Mouse (Mus musculus) cerebellum, postnatal 25 days (tissue): ENCODE results near the gene Rac3.
"Not testable (repeated sequence)": the region's sequence is repeated elsewhere in the genome, so short reads cannot be mapped to it uniquely, and the experiment has no call there.

Experiments used
- DNase-seq, 2 experiments: peaks; one replicate each; pipeline ENCODE4 v3.0.0; 2021; ENCODE audit warnings: mixed read lengths in 2 of 2

Rac3 gene

DNA sequence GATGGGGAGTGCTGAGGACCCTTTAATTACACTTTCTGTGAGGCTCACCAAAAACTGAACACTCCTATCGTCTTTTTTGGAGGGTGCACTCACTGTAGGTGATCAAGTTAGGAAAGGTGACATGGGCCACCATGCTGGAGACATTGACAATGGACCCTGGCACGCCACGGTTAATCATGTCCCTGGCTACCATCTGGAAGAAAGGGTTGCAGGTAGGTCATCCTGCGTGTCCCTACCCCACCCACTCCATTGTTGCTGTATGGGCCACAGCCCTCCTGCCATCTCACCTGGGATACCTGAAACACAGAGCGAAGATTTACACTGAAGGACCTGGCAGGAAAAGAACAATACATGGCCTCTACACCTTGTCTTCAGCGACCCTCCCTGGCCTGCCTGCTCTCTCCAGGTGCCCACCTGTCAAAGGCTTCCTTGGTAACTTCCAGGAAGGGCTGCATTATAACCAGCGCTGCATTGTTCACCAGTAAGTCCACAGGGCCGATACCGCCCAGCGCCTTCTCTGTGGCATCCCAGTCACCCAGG is 9.1 kb downstream of the Rac3 start:
- no peak for DNase-seq

DNA sequence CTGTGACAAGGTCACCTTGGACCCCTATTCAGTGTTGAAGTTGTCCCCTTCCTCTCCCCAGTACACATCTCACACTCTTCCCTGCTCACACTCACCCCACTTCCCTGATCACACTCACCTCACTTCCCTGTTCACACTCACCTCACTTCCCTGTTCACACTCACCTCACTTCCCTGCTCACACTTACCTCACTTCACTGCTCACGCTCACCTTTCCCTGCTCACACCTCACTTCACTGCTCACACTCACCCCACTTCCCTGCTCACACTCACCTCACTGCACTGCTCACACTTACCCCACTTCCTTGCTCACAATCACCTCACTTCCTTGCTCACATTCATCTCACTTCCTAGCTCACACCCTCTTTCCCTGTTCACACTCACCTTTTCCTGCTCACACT is 10.1 kb downstream of the Rac3 start:
- DNase-seq, result no peak

DNA sequence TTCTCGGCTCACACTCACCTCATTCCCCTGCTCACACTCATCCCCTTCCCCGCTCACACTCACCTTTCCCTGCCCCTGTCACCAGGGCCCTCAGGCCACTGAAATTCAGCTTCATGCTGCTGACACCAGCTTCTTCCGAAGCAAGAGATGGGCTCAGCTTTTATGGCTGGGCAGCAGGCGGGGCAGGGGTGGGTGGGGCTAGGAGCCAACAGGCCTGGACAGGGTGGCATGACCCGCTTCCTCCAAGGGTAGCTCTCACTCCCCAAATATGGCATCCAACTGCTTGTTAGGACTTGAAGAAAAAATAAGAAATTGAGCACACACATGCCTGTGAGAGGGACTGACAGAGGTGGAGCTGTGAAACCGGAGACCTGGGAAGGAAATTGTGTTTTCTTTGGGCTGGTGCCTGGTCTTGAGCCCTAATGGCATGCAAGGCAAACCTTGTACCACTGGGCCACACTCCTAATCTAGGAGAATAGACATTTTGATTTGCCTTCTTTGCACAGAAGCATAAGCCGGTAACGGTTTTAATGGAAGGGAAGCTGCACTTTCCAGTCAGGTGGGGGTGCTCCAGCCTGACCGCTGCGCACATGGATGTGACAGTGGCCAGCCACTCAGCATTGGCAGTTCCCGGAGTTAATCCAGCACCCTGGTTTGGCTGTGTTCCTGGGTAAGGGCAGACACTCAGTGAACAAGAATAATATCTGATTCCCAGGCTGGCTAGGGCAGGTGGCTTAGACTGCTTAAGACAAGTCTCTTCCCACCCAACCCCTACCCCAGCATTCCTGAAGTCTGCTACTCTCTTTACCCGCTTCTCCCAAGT is 10.8 kb downstream of the Rac3 start, which contains the start of gene Cbr2:
Gene Cbr2, minus strand, starts transcription at position 257 of the 823 bp plus-strand sequence.
- DNase-seq, result no peak

DNA sequence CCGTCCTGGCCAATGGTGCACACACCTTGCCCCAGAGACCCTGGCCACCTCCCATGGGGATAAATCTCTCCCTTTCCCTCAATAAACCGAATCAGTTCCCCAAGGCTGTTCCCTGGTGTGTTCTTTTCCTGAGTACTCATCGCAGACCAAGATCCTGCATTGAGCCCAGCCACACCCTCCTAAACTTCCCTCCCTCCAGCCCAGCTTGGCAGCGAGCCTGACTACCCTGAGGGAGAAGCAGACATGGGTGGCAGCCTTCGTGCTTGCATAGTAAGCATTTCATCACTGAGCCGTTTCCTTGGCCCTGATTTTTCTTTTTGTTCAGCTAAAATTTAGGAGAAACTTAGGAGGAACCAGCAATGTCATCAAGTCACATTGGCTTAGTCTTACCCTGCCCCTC is 12.3 kb downstream of the Rac3 start:
- DNase-seq, result no peak

DNA sequence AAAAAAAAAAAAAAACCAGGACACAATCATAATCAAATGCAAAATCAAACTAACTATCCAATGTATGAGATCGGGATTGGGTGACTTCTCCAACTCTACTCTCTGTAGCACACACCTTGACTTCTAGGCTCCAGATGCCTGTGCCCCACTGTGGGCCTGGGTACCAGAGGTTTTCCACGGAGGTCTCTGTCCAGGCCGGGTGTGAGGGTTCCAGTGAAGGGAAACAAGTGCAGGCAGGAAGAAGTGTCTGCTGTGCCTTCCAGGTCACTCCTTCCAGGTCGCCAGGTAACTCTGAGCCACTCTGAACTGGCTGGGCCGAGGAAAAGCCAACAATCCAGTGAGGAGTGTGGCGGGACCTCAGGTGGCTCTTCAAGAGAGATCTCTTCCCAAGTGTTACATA is 15.2 kb downstream of the Rac3 start:
- no peak for DNase-seq

DNA sequence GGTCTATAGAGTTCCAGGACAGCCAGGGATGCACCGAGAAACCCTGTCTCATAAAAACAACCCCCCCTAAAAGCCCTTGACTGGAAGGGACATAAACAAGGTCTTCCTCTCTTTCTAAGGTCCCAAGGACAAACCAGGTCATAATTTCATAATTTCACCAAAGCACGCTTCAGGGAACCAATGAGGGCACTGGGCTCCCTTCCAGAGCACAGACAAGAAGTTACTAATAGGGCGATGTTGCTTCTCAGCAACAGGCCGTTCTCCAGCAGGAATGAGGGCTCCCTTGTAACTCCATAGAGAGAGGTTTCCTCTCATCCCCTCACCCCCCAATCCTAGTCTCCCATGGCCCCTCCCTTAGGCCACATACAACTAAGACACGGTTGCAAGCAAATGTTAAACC is 19.7 kb downstream of the Rac3 start:
- no peak for DNase-seq

DNA sequence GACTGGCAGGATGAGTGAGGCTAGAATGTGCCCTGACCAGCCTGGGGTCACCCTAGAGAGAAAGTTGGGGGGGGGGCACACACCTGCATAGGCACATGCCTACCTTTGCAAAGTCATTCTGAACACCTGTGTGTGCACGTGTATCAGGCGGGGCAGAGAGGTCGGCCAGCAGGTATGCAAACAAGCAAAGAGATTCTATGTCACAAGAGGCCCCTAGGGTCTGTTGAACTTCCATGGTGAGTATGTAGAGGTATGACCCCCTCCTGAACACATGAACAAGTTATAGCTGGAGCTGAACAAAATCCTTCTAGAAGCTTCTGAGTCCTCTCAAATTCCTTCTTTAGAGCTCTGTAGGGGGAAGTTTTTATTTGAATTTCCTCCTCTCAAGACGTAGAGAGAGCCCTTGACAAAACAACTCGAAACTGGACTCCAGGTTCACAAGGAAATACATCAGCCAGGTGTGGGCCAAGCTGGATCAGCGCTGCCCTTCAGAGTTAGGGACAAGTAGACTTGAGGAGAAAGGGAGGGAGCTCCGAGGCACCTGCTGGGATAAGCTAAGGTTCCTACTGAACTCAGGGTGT is 22.9 kb downstream of the Rac3 start:
- no peak for DNase-seq

DNA sequence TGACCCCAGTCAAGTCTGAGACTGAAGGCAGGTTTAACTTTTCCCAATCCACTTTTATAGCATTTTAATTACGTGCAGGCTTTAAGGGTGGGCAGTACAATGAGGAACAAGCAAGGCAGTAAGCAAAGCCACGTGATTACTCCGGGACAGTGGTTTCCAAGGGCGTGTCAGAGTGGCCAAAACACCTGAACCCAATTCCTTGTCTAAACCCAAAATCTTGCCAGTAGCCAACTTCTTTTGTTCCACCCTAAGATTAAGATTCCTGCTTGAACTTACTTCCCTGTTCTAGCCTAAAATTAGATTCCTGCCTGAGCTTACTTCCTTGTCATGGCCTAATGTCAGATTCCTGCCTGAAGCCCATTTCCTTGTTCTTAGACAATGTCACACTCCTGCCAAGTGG is 26.7 kb downstream of the Rac3 start:
- no peak for DNase-seq

DNA sequence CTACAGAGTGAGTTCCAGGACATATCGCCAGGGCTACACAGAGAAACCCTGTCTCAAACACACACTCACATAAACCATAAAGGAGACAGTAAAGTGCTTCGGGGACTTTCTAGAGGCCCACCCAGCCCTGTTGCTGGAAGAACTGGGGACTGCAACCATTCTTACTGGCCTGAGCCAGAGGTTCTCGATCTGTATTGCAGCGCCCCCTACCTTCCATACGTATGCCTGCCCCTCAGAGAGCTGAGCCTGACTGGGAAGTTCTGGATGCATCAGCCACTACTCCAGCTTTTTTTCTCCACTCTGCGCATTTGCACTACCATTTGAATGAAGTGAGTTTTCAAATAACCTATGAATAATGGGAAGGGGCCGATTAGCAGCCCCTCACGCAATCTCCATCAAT is 28.2 kb downstream of the Rac3 start:
- peak; percentile 15 to 39 for DNase-seq

DNA sequence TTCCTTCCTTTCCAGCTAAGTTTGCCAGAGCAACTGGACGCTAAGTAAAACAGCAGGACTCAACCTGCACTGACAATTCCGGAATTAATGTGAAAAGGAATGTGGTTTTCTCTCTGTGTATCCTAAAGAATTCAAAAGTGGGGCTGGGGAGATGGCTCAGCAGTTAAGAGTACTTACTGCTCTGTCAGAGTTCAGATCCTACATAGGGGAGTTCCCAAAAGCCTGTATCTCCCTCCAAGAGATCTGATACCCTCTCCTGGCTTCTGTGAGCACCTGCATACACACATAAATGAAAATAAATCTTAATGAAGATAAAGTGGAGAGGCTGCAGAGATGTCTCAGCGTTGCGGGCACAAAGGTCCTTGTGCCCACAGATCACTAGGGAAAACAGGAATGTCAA is 30.3 kb downstream of the Rac3 start:
- no peak for DNase-seq

DNA sequence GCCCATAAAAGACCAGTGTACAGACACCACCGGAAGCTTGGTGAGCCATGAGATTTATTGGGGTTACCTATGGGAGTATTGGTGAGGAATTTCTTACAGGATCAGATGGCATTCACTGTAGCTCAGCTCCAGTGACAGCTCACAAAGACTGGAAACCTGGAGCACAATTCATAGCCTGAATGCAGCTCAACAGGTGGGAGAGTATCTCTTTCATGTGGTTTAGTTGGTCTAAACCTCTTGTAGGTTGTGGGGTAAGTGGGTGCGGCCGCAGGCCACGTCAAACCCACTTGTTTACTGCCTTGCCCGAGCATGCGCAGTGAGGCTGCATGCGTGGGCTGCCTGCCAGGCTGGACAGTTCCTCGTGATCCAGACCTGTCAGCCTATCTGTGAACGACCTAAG is 39.0 kb downstream of the Rac3 start:
- DNase-seq, result no peak

DNA sequence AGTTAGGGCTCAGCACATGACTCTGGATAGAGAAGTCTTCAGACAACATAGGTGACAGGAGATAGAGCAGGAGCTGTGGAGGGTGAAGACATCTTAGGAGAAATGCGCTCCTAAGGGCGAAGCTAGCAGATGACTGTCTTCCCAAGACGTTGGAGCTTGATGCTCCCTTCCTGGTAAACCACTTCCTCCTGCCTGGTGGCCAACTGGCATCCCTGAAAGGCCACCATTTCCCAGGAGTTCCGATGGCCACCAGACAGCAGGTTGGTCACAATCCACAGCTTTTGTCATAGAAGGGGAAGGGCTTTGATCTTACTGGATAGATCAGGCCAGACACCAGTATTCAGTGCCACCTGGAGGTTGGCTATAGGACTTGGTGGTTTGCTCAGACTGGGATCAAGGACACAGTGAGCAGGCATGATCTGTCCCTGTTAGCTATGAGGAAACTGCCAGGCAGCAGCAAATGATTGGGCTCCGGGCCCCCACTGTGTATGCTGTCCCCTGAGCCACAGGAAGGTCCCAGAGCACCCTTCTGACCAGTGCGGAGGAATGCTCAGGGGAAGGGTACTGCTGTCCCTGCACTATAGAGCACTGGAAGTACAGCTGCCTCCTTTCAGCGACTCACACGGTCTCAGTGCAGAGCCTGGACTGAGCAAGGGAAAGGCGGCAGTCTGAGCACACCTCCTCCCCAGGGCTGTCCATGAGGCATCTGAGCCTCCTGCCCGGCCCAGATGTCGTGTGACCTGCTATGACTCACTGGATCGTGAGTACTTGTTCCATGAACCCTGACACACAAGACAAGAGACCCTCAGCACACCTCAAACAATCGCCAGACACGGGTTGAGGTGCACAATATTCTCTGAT is 40.8 kb downstream of the Rac3 start:
- DNase-seq, result no peak

DNA sequence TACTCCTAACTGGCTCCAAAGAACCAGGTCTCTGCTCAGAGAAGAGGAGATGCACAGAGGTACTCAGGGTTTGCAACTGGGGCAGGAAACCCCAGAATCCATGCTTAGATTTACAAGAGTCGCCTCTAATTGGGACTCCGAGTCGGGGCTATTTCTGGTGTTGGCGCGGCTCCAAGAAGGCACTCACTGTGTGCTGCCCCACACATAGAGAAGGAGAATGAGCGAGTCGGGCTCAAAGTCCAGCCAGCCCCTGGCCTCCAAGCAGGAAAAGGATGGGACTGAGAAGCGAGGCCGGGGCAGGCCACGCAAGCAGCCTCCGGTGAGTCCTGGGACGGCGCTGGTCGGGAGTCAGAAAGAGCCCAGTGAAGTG is 41.4 kb downstream of the Rac3 start, which contains the start of gene Hmga1b:
Gene Hmga1b, plus strand, starts transcription at position 123 of the 370 bp plus-strand sequence.
- DNase-seq, result not testable (repeated sequence)

DNA sequence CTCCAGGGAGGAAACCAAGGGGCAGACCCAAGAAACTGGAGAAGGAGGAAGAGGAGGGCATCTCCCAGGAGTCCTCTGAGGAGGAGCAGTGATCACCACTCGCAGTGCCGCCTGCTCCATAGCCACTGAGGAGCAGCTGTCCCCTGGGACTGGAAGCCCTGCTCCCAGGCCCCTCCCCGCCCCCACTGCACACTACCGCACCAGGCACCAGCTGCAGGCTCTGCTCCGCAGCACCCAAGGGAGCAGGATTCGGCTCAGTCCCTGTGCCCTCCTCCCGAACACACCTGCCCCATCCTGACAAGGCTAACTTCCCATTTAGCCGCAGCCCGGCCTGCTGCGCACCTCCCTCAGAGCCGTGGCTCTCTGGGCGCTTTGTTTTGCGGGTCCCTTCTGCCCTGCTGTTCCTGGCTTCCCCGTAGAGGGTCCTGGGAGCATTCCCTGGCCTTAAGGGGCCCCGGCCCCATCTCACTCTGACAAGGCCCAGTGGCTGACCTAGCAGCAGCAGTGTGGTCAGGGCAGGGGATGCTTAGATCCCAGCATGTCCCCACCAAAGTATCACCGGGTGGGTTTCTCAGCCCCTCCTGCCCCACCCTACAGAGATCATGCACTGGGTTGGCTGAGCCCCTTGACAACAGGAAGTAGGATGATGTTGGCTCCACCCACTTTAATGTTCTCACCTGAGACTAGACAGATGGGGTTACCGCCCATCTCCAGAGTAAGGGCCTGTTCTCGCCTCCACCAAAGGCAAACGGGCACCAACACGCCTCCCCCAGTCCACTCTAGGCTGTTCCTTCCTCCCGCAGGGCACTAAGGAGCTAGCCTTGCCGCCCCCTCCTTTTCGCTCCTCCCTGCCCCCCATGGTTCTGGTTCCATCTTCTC is 42.1 kb downstream of the Rac3 start:
- DNase-seq, result not testable (repeated sequence)

DNA sequence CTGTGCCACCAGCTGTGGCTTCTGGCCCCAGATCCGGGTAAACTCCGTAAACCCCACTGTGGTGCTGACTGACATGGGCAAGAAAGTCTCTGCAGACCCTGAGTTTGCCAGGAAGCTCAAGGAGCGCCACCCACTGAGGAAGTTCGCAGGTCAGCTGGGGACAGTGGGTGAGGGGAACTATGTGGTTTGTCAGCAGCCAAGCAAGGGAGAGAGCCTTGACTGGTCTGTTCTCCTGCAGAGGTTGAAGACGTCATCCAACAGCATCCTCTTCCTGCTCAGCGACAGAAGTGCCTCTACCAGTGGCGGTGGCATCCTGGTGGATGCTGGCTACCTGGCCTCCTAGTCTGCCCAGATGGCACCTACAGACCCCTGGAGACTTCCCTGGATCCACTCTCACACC is 45.8 kb downstream of the Rac3 start:
- DNase-seq, result not testable (repeated sequence)

DNA sequence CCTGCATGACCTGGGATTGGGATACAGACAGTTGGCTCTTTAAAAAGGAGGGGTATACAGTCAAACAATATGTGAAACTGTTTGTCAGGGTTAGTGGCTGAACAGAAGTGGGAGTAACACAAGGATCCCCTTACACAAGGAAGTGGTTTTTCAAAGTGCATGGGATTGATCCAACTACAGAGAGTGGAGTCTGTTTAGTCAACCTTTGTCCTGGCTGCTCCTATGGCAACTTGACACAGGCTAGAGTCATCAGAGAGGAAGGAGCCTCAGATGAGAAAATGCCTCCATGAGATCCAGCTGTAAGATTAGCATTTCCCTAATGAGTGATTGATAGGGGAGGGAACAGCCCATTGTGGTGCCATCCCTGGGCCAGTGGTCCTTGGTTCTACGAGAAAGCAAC is 46.9 kb downstream of the Rac3 start:
- no peak for DNase-seq

DNA sequence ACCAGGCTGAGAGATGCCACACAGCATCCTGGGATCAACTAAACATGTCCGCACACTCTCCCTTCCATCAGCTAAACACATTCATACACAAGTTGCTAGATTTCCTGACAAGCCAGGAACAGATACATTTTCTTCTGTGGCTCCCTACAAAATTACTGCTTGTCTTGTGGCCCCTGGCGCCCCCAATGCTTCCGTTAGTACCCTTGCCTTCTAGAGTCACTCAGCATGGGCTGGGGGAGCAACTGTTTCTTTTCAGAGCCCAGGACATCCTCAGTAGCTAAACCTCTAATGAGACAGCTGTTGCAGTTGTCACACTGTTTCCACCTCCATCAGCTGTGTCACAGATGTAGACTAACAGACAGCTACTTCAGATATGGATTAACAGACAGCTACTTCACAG is 51.5 kb downstream of the Rac3 start:
- no peak for DNase-seq
